Mouse (Mus musculus) macrophage (primary cell): ENCODE data around the gene Tnik. TPM values are rescaled to one million over a fixed set of nuclear protein-coding genes. Genes with fewer than 3 reads are reported as not detected.

Experiments used
- H3K27ac ChIP-seq: fragments of 350-480 bp; formaldehyde crosslinking; 2 replicates; pipeline ENCODE4 v1.9.0; 2021
- H3K36me3 ChIP-seq: fragments of 350-480 bp; formaldehyde crosslinking; 2 replicates; pipeline ENCODE4 v1.9.0; 2021; ENCODE audit errors: inconsistent target
- H3K4me3 ChIP-seq: fragments of 350-480 bp; formaldehyde crosslinking; 2 replicates; pipeline ENCODE4 v1.9.0; 2021; ENCODE audit errors: inconsistent target
- H3K79me2 ChIP-seq: fragments of 350-480 bp; formaldehyde crosslinking; 2 replicates; pipeline ENCODE4 v1.9.0; 2021; ENCODE audit errors: inconsistent target
- WGBS: methylation state at CpG from one replicate; pipeline ENCODE4 v1.1.7; 2026; ENCODE audit warnings: inconsistent platforms; ENCODE audit not compliant: missing documents; 5-methylcytosine and 5-hydroxymethylcytosine counted together
- polyA plus RNA-seq: library from polyadenylated mRNA; stranded (reverse); fragments of 250-400 nt; gene quantifications from 3 replicates; pipeline ENCODE4 v1.2.4, GENCODE M21; 2018; ENCODE audit warnings: inconsistent platforms

The Tnik gene
- polyA plus RNA-seq, 1 experiment from 2014 or later, result 0.20 TPM

GRCm38 (mm10) chr3:28348746-28349145 is 85.7 kb downstream of the Tnik start:
- 94% methylated on average over 1 of the region's 1 CpGs for WGBS
- Histone ChIP-seq H3K79me2 (no peaks in the 10 kb centered on the region), H3K36me3 (no peaks in the 10 kb centered on the region), H3K4me3 (no peak overlapping the region), H3K27ac (no peak overlapping the region)

DNA sequence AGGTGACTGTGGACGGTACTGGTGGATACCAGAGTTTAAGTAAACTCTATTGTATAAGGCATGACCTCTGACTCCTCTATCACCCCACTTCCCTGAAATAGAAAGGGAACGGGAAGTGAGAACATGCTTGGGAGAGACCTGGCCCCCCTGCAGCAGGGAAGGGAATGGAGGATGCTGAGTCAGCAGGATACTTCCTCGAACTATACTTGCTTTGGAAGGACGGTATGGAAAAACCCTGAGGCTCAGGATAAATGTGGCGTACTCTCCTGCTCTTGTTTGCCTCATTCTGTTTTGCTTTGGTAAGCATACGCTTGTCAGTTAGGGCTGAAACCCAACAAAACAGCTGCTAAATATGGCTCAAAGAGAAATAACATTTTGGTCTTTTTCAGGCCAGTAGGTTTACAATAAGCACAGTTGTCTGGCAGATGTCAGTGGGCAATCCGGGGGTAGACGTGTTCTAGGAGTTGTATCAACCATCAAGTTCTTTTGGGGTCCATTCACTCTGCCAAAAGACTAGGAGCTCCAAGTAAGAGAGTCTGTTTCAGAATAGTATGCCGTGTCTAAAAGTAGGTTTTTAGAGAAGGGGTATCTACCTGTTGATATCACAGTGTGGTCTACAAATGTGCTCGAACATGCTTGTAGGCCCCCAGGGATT is 87.3 kb downstream of the Tnik start:
- Histone ChIP-seq H3K27ac (no peak overlapping the region), H3K79me2 (no peaks in the 10 kb centered on the region), H3K36me3 (no peaks in the 10 kb centered on the region), H3K4me3 (no peak overlapping the region)
- 85% methylated on average over 10 of the region's 10 CpGs for WGBS

DNA sequence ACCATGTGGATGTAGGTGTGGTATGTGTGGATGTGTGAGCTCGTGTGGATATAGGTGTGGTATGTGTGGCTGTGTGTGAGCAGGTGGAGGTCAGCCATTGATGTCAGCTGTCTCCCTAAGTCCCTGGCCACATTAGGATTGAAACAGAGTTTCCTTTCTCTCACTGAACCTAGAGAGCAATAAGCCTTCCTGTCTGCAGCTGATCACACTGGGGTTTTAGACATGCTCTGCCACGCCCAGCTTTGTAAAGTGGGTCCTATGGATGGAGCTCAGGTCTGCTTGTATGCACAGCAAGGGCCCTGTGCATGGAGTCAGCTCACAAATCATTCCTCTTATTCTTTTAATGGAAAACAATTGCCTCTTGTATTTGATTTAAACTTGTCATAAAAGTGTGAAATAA is 95.4 kb downstream of the Tnik start:
- H3K36me3 ChIP-seq, result no peaks in the 10 kb centered on the region
- no peak overlapping the region for H3K27ac ChIP-seq
- H3K4me3 ChIP-seq, result no peak overlapping the region
- H3K79me2 ChIP-seq, result no peaks in the 10 kb centered on the region
- WGBS, result 90% methylated on average over 2 of the region's 2 CpGs

- WGBS, result 98% methylated on average over 6 of the region's 6 CpGs
- no peaks in the 10 kb centered on the region for H3K36me3 ChIP-seq
Observed at GRCm38 (mm10) chr3:28359138-28359537, 96.1 kb downstream of the Tnik start.

GRCm38 (mm10) chr3:28361056-28361455 is 98.0 kb downstream of the Tnik start:
- WGBS, result 91% methylated on average over 6 of the region's 6 CpGs
- no peaks in the 10 kb centered on the region for H3K36me3 ChIP-seq
- no peak overlapping the region for H3K27ac ChIP-seq
- no peaks in the 10 kb centered on the region for H3K79me2 ChIP-seq
- no peak overlapping the region for H3K4me3 ChIP-seq

More at GRCm38 (mm10) chr3:28359138-28359537, 96.1 kb downstream of the Tnik start:
- Histone ChIP-seq H3K27ac (no peak overlapping the region), H3K79me2 (no peaks in the 10 kb centered on the region), H3K4me3 (no peak overlapping the region)

DNA sequence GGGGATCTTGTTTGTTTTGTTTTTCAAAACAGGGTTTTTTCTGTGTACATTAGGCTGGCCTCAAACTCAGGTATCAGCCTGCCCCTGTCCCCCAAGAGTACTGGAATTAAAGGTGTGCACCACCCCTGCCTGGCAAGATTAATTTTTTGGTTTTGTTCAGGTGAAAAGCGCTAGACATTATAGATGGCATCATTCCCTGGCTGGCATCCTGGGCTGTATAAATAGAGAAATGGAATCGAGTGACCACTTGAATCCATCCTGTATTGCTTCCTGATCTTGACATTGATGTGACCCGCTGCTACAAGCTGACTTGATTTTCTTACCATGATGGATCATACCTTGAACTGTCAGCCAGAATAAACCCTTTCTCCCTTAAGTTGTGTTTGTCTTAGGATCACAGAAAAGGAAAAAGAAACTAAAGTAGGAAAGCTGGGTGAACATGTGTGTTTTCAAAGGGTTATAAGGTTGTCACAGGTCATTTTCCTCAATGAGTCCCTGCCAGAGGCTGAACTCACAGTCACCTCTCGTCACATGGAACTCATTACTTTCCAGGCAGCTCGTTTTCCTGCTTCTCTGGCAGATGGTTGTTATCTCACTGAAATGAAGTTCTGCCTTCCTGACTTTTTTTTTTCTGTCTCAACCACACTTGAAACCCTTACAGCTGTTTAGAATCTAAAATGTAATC is 100.6 kb downstream of the Tnik start:
- Histone ChIP-seq H3K36me3 (no peaks in the 10 kb centered on the region), H3K79me2 (no peaks in the 10 kb centered on the region), H3K4me3 (no peak overlapping the region), H3K27ac (no peak overlapping the region)
- 84% methylated on average over 5 of the region's 5 CpGs for WGBS

GRCm38 (mm10) chr3:28368746-28369145 is 105.7 kb downstream of the Tnik start:
- Histone ChIP-seq H3K27ac (no peak overlapping the region), H3K79me2 (no peaks in the 10 kb centered on the region), H3K36me3 (no peaks in the 10 kb centered on the region), H3K4me3 (no peak overlapping the region)
- 86% methylated on average over 5 of the region's 5 CpGs for WGBS

DNA sequence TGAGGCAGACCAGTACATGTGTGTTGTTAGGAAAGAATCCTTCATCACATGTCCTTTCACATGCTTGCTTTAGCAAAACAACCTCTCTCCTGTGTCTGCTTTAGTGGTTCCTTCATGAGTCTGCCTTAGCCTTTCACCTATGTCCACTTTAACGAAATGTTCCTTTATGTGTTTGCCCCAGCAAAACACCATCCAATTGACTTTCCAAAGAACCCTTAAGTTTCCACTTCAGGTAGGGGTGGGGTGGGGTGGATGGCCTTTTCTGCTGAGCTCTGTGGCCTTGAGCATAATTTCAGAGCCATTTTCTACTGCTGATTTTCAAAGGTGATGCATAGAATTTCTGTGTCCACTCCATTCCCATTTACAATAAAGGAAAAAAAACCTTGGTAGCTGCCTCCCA is 106.3 kb downstream of the Tnik start:
- Histone ChIP-seq H3K36me3 (no peaks in the 10 kb centered on the region), H3K4me3 (no peak overlapping the region), H3K79me2 (no peaks in the 10 kb centered on the region), H3K27ac (no peak overlapping the region)
- 87% methylated on average over 1 of the region's 1 CpGs for WGBS

DNA sequence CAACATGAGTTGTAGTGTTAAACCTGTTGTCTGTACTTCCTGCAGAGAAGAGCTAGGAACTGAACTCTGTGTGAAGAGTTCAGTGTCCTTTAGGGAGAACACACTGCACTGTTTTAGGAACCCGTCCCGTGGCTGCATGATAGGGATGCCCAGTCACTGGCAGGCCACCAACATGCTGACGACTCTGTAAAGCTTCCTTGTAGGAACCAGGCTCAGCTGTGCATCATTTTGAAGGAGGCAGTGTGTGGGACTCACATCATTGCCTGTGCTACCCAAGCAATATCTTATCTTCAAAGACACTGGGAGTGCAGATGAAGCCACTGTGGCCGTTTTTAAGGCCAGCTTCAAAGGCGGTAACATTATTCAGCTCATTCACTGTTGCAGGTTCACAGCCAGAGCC is 106.7 kb downstream of the Tnik start:
- H3K79me2 ChIP-seq, result no peaks in the 10 kb centered on the region
- no peak overlapping the region for H3K27ac ChIP-seq
- no peak overlapping the region for H3K4me3 ChIP-seq
- H3K36me3 ChIP-seq, result no peaks in the 10 kb centered on the region
- WGBS, result 78% methylated on average over 5 of the region's 5 CpGs

DNA sequence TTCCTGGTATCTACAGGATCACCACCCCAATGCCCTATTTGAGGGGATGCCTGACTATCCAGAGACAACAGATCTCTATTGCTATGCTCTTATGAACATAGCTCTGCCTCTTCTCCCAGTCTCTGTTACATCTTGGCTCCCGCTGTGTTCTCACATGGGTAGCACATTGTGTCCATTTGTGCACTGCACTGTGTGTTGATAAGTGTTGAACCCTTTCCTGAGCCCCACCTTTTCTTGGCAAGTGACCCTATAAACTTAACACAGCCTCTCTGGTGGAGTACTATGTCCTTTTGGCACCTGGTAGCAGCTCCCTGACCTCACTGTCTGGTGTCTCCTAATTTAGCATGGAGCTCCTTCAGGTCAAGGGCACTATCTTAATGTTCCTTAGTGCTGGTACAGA is 108.6 kb downstream of the Tnik start:
- Histone ChIP-seq H3K27ac (no peak overlapping the region), H3K79me2 (no peaks in the 10 kb centered on the region), H3K36me3 (no peaks in the 10 kb centered on the region), H3K4me3 (no peak overlapping the region)
- WGBS, result 92% methylated on average over 1 of the region's 1 CpGs

DNA sequence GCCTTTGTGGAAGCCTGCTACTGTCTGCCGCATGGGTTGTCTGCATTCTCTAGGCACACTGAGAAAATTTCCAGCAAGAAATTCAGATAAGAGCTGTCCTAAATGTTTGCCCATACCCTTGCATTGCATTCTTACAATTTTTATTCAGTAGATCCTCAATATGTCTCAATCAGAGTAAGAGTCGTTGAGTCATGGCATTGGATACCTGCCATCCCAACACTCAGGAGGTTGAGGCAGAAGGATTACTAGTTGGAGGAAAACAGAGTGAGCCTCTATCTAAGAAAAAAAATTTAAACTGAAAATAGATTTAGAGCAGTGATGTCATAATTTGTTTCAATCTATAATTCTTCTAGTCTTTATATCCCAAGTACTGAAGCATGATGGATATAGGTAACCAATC is 109.4 kb downstream of the Tnik start:
- Histone ChIP-seq H3K27ac (no peak overlapping the region), H3K79me2 (no peaks in the 10 kb centered on the region), H3K4me3 (no peak overlapping the region), H3K36me3 (no peaks in the 10 kb centered on the region)
- WGBS, result 78% methylated on average over 2 of the region's 2 CpGs

- H3K79me2 ChIP-seq, result no peaks in the 10 kb centered on the region
- H3K27ac ChIP-seq, result no peak overlapping the region
- H3K4me3 ChIP-seq, result no peak overlapping the region
- no peaks in the 10 kb centered on the region for H3K36me3 ChIP-seq
- 93% methylated on average over 5 of the region's 6 CpGs for WGBS
Observed at GRCm38 (mm10) chr3:28374738-28375510, 111.9 kb downstream of the Tnik start.

DNA sequence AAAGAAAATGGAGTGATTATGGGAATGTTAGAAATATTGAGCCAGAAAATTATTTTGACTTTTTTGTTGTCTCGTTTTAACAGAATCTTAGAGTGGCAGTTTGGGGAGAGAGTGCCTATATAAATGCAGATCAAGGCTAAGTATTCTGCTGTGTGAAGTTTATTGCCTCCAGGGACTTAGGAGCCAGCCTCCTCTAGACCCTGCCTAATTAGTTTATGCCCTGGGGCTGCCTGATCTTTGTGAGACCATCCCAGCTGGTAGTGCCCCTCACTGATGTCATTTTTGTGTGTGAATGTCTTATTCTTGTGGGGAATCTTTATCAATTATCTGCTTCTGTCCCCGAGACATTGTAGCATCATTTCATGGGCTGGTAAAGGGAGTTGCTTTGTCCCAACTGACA is 117.2 kb downstream of the Tnik start:
- no peak overlapping the region for H3K4me3 ChIP-seq
- H3K27ac ChIP-seq, result no peak overlapping the region
- H3K79me2 ChIP-seq, result no peaks in the 10 kb centered on the region
- no peaks in the 10 kb centered on the region for H3K36me3 ChIP-seq
- WGBS, result 76% methylated on average over 2 of the region's 2 CpGs

GRCm38 (mm10) chr3:28383526-28384126 is 120.6 kb downstream of the Tnik start:
- Histone ChIP-seq H3K79me2 (no peaks in the 10 kb centered on the region), H3K36me3 (no peaks in the 10 kb centered on the region), H3K4me3 (no peak overlapping the region), H3K27ac (no peak overlapping the region)
- WGBS, result 86% methylated on average over 11 of the region's 11 CpGs
